Mouse (Mus musculus): Measurements from ENCODE around the gene Ddx6.
"Not testable (repeated sequence)": the region's sequence is repeated elsewhere in the genome, so short reads cannot be mapped to it uniquely, and the experiment has no call there.

Gene Ddx6

GRCm38 (mm10) chr9:44593886-44594285, 10.8 kb upstream of the Ddx6 start:
- no peak for DNase-seq (ENCODE audit: low read depth, low spot score)

GRCm38 (mm10) chr9:44594901-44595536, 9.7 kb upstream of the Ddx6 start:
- no peak for DNase-seq (ENCODE audit: low read depth, low spot score)

- no peak for DNase-seq (ENCODE audit: low read depth, low spot score)
These were observed 9.2 kb upstream of the Ddx6 start for GRCm38 (mm10) chr9:44595537-44595930.

GRCm38 (mm10) chr9:44597742-44598141, 7.0 kb upstream of the Ddx6 start:
- DNase-seq (ENCODE audit: low read depth, low spot score), result no peak

DNA sequence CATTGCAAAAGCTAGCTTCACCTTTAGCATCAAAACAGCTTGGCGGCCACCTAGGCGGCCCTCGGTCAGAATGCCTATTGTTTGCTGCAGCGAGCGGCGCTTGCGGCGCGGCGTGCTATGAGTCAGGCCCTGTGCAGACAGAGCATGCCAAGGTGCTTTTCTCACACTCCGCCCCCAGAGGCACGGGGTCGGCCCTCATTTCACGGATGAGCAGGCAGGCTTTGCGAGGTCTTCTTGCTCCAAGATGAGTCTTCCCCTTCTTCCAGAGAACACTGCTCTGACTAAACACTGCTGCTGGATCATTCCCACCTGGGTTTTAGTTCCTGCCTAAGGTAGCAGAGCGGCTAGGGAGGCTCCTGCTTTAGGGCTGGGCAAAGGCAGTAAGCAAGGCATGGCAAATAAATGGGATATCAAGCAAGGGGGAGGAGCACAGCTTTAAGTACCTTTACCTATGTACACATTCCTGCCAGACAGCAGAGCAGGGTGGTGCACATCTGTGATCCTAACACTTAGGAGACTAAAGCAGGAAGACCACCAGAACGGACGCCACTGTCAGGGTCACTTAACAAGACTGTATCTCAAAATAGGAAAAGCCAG, 5.7 kb upstream of the Ddx6 start:
- peak; percentile 84 for DNase-seq (ENCODE audit: low read depth, low spot score)

- peak; percentile 73 for DNase-seq (ENCODE audit: low read depth, low spot score)
These were observed 5.1 kb upstream of the Ddx6 start for GRCm38 (mm10) chr9:44599616-44600015.

DNA sequence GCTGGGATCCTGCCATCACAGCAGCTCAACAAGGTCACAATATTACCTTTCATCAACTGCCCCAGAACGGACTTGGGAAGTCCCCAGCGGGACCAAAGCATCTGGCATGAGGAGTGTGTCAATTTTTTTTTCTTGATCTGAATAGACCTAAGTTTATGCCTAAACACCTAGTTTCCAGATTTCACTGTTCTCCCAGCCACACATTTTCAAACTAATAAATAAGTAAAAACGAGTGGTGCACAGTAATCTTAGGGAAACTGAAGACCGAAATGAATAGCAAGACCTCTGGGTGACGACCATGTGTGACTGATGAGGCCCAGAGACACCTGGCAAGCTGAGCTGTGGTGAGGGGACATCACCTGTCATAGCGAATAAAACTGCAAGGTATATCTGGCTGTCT, 3.9 kb upstream of the Ddx6 start:
- DNase-seq (ENCODE audit: low read depth, low spot score), result no peak

- no peak for DNase-seq (ENCODE audit: low read depth, low spot score)
These were observed 1.9 kb upstream of the Ddx6 start for GRCm38 (mm10) chr9:44602766-44603165.

DNA sequence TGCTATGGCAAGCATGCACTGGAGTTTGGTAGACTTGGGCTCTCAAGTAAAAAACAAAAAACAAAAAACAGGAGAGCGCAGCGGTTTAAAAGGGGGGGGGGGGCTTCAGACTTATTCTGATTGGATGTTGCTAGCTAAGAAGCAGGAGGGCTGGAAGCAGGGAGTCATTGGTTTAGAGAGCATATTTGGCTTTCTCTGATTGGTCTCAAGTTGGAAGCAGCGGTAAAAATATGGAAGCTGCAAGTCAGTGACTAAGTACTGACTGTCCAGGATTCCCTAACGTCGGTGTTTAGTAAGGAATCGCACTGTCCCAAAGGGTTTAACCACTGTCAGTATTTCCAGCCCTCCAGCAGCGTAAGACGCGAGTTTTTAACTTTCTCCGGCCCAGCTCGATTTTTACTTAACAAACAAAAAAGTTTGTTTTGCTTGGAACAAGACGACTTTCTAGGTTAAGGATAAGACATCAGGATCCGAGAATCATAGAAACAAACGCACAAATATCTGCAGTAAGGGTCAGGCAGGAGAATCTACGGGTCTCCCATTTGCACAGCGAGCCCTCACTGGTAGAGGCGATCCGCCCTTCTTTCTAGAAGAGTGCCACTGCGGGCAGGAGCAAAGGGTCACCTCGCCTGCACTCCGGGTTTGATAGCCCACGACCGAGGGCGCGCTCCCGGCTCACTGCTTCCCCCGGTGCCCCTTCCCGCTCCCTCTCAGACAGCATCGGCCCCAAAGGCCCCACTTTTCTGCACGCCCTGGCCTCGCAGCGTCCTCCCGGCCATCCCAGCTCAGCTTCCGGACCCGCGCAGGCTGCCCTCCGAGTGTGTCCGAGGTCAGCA, 1.0 kb upstream of the Ddx6 start:
- peak; percentile 95 for DNase-seq (ENCODE audit: low read depth, low spot score)

DNA sequence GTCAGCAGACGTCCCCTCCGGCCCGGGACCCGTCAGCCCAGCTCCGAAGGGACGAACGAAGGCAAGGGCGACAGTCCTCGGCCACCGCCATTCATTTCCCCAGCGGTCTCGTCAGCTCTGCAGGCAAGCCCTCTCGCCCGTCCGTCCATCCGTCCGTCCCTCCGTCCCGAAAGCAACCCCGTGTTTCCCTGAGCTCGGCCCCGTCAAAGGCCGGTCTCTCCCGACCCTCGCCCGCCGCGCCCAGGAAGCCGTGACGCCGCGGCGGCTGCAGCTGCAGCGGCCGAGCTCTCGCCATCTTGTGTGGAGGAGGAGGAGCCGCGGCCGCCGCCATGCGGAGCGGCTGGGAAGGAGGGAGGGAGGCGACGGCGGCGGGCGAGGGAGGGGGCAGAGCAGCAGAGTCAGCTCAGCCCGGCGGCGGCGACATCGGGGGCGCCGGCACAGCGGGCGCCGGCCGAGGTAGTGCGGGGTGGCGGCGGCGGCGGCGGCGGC, 358 bp upstream of the Ddx6 start:
- peak; percentile 92 for DNase-seq (ENCODE audit: low read depth, low spot score)

DNA sequence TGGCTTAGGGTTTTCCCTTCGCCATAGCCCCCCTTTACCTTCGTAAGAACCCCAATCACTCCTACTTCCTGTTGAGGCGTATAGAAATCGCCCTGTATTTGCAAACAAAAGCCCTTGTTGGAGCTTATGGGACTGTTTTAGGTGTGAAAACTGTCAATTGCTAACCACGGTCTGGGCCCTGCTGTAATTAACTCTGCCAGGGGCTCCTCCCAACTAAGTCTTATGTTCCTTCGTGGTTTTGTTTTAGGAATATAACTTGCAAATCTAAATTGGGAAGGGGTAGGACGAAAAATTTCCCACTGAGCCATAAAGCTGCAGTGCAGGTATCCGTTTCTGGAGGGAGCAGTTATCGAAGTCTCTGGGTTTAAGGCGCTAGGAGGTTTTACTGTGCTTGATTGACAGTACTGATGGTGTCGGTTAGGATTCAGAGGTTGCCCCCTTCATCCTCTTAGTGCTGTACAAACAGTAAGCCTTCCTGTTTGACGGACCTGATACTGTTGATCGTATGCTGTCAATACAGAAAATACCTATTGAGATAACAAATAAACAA, 999 bp downstream of the Ddx6 start:
- DNase-seq (ENCODE audit: low read depth, low spot score), result peak; percentile 35

DNA sequence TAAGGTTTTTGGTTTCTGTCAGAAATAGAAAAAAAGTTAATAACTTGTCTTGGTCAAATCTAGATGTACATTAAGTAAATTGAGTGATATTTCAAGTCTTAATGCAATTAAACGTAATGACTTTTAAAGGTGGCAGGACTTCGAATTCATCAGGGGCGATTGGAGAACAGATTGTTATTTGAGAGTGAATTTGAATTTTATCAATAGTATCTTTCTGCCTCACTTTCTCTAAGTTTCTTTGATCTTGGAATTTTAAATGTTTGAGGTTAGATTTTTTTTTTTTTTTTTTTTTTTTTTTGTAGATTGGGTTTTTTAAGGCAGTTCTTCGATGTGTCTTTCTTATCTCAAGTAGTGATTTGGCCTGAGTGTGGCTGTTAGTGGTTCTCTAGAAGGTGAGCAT, 2.0 kb downstream of the Ddx6 start:
- no peak for DNase-seq (ENCODE audit: low read depth, low spot score)

DNA sequence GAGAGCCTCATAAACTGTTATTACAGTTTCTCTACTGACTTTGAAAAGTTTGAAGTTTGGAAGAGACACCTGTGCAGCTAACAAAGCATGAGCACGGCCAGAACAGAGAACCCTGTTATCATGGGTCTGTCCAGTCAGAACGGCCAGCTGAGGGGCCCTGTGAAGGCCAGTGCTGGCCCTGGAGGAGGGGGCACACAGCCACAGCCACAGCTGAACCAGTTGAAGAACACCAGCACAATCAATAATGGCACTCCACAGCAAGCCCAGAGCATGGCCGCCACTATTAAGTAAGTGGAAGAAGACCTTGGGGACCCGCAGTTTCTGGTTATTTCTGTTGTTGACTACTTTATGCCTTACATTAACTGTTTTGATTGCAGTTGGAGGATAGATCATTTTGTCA, 2.6 kb downstream of the Ddx6 start:
- DNase-seq (ENCODE audit: low read depth, low spot score), result no peak

DNA sequence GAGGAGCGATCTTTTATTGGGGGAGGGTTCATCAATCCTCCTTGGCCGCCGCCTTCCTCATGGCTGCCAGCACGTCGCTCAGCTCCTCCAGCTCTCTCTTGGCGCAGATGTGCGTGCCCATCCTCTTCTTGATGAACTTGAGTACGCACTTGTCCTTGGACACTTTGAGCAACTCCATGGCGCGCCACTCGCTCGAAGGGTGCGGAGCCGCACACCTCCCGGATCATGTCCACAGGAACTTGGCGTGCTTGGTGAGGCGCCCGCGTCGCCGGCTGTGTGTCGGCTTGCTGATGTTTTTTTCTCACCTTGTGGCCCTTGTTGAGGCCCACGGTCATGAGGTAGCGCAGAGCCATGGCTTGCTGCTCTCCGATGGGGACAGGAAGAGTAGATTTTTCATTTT, 5.7 kb downstream of the Ddx6 start:
- DNase-seq (ENCODE audit: low read depth, low spot score), result no peak

DNA sequence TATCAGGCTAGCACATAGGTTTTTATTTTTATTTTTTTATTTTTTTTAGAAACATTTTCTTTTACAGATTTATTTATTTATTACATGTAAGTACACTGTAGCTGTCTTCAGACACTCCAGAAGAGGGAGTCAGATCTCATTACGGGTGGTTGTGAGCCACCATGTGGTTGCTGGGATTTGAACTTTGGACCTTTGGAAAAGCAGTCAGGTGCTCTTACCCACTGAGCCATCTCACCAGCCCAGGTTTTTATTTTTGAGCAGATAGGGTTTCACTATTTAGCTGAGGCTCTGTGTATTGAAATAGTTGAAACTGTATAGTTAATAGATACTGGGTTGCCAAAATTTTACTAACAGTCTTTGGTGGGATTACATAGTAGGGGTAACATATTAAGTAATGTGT, 8.4 kb downstream of the Ddx6 start:
- not testable (repeated sequence) for DNase-seq (ENCODE audit: low read depth, low spot score)

GRCm38 (mm10) chr9:44621114-44621513, 16.4 kb downstream of the Ddx6 start:
- DNase-seq (ENCODE audit: low read depth, low spot score), result peak; percentile 49

DNA sequence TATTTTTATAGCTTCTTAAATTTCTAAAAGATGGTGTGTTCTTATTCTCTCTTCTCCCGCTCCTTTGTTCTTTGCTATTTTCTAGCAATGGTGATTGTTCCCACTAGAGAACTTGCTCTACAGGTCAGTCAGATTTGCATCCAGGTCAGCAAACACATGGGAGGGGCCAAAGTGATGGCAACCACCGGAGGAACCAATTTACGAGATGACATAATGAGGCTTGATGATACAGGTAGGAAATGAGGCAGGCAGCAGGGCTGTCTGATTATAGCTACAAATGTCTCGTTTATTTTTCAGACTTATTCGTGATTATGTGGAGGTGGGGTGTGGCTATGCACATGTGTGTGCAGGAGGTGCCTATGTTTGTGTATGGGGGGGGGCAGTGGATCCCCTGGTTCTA, 19.7 kb downstream of the Ddx6 start:
- DNase-seq (ENCODE audit: low read depth, low spot score), result no peak

DNA sequence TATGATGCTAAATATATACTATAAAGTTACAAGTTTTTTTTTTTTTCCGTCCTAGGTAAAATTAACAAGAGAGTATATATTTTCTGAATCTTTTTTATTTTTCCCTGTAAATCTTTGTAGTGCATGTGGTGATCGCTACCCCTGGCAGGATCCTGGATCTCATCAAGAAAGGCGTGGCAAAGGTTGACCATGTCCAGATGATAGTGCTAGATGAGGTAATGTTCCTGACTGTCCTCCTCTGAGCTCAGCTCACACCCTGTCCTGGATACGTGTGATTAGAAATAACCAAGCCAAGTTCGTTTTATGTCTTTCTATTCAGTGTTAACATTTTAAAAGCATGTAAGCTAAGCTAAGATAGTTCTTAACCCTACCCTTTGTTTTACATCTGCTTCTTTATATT, 21.6 kb downstream of the Ddx6 start:
- DNase-seq (ENCODE audit: low read depth, low spot score), result no peak

GRCm38 (mm10) chr9:44637551-44638169, 33.0 kb downstream of the Ddx6 start:
- DNase-seq (ENCODE audit: low read depth, low spot score), result peak; percentile 41

GRCm38 (mm10) chr9:44638726-44639125, 34.0 kb downstream of the Ddx6 start:
- DNase-seq (ENCODE audit: low read depth, low spot score), result peak; percentile 54

- DNase-seq (ENCODE audit: low read depth, low spot score), result not testable (repeated sequence)
These were observed 35.3 kb downstream of the Ddx6 start for GRCm38 (mm10) chr9:44640028-44640427.
